Mouse (Mus musculus) brain, embryonic 14.5 days (tissue): Measurements from ENCODE around the gene Gmpr. TPM values are rescaled to one million over a fixed set of nuclear protein-coding genes. Genes with fewer than 3 reads are reported as not detected.

ENCODE experiments used
- DNase-seq: peaks from one replicate; pipeline ENCODE4 v3.0.0-alpha.2; 2011; ENCODE audit warnings: low read depth
- CTCF ChIP-seq: fragments of 200-500 bp; IDR thresholded peaks from 2 replicates; pipeline ENCODE4 v1.5.1; 2012; ENCODE audit warnings: inconsistent platforms, mild to moderate bottlenecking, moderate library complexity, borderline replicate concordance; ENCODE audit not compliant: insufficient read depth, insufficient read length; ENCODE audit errors: extremely low read depth
- POLR2A ChIP-seq: fragments of 200-500 bp; IDR thresholded peaks from 2 replicates; pipeline ENCODE4 v1.6.1; 2012; ENCODE audit warnings: mild to moderate bottlenecking, inconsistent platforms, borderline replicate concordance; ENCODE audit not compliant: poor library complexity, insufficient read depth, insufficient read length, severe bottlenecking; ENCODE audit errors: extremely low read depth
- polyA plus RNA-seq: library from polyadenylated mRNA; depleted of rRNA; stranded (reverse); fragments of >200 nt; gene quantifications from 2 replicates; pipeline ENCODE4 v1.2.3, GENCODE M21; 2012

Gmpr gene
- polyA plus RNA-seq, 1 experiment: 19.9 TPM

- TF ChIP-seq POLR2A: no peak
- no peak for TF ChIP-seq CTCF
- no peak for DNase-seq
These were observed 4.6 kb downstream of the Gmpr start for GRCm38 (mm10) chr13:45511706-45512435.

GRCm38 (mm10) chr13:45512531-45512930 lies 5.3 kb downstream of the Gmpr start:
- no peak for DNase-seq
- TF ChIP-seq POLR2A: no peak
- no peak for TF ChIP-seq CTCF

GRCm38 (mm10) chr13:45513009-45513984 lies 6.1 kb downstream of the Gmpr start:
- no peak for TF ChIP-seq POLR2A
- no peak for TF ChIP-seq CTCF
- no peak for DNase-seq

GRCm38 (mm10) chr13:45514115-45514514 lies 6.9 kb downstream of the Gmpr start:
- no peak for TF ChIP-seq CTCF
- TF ChIP-seq POLR2A: no peak

GRCm38 (mm10) chr13:45514832-45515422 lies 7.7 kb downstream of the Gmpr start:
- peak; percentile 58 for DNase-seq
- TF ChIP-seq POLR2A (no peak), CTCF (no peak)

More at GRCm38 (mm10) chr13:45514115-45514514, 6.9 kb downstream of the Gmpr start:
- DNase-seq: no peak

- TF ChIP-seq POLR2A (no peak), CTCF (no peak)
- peak; percentile 89 for DNase-seq
These were observed 9.5 kb downstream of the Gmpr start for GRCm38 (mm10) chr13:45516501-45517393.

- peak; percentile 16 for DNase-seq
- TF ChIP-seq CTCF (no peak), POLR2A (no peak)
These were observed 17.1 kb downstream of the Gmpr start for GRCm38 (mm10) chr13:45524305-45524704.

GRCm38 (mm10) chr13:45524791-45525435 lies 17.7 kb downstream of the Gmpr start:
- no peak for DNase-seq
- TF ChIP-seq POLR2A (no peak), CTCF (no peak)

GRCm38 (mm10) chr13:45526230-45526629 lies 19.0 kb downstream of the Gmpr start:
- TF ChIP-seq POLR2A (no peak), CTCF (no peak)
- peak; percentile 86 for DNase-seq
